Mouse (Mus musculus) frontal cortex, adult (tissue): ENCODE results near the gene Prkcg.
"Not testable (repeated sequence)": the region's sequence is repeated elsewhere in the genome, so short reads cannot be mapped to it uniquely, and the experiment has no call there.

ENCODE experiments used
- ATAC-seq: cut with Nextera tagmentation; 2 replicates; pipeline ENCODE4 v1.9.2; 2017; ENCODE audit warnings: mild to moderate bottlenecking, moderate library complexity, mixed read lengths; ENCODE audit not compliant: low TSS enrichment

Gene Prkcg

GRCm38 (mm10) chr7:3290257-3291033, 1.5 kb downstream of the Prkcg start:
- ATAC-seq: peak; percentile 81

- no peak for ATAC-seq
These were observed 2.2 kb downstream of the Prkcg start for GRCm38 (mm10) chr7:3291197-3291596.

GRCm38 (mm10) chr7:3291764-3292163, 2.8 kb downstream of the Prkcg start:
- no peak for ATAC-seq

GRCm38 (mm10) chr7:3292271-3292670, 3.3 kb downstream of the Prkcg start:
- not testable (repeated sequence) for ATAC-seq

GRCm38 (mm10) chr7:3292791-3293190, 3.8 kb downstream of the Prkcg start:
- no peak for ATAC-seq

- no peak for ATAC-seq
These were observed 5.8 kb downstream of the Prkcg start for GRCm38 (mm10) chr7:3294794-3295193.

- ATAC-seq: no peak
These were observed 6.5 kb downstream of the Prkcg start for GRCm38 (mm10) chr7:3295321-3296110.

GRCm38 (mm10) chr7:3296711-3297110, 7.7 kb downstream of the Prkcg start:
- ATAC-seq: no peak

- no peak for ATAC-seq
These were observed 11.1 kb downstream of the Prkcg start for GRCm38 (mm10) chr7:3299941-3300617.

- ATAC-seq: no peak
These were observed 12.1 kb downstream of the Prkcg start for GRCm38 (mm10) chr7:3300891-3301627.

- ATAC-seq: peak; percentile 19; the same call in 1 of the 2 replicates
These were observed 12.9 kb downstream of the Prkcg start for GRCm38 (mm10) chr7:3301628-3302555.

- 0 out of 2 replicates have a peak, but pooled peaks have one; percentile 16 for ATAC-seq
These were observed 13.7 kb downstream of the Prkcg start for GRCm38 (mm10) chr7:3302556-3303275.

GRCm38 (mm10) chr7:3303276-3303781, 14.3 kb downstream of the Prkcg start:
- 0 out of 2 replicates have a peak, but pooled peaks have one; percentile 25 for ATAC-seq

GRCm38 (mm10) chr7:3303789-3304188, 14.8 kb downstream of the Prkcg start:
- ATAC-seq: no peak

GRCm38 (mm10) chr7:3304298-3304697, 15.3 kb downstream of the Prkcg start:
- ATAC-seq: no peak

- ATAC-seq: no peak
These were observed 17.4 kb downstream of the Prkcg start for GRCm38 (mm10) chr7:3306400-3306799.

- no peak for ATAC-seq
These were observed 19.7 kb downstream of the Prkcg start for GRCm38 (mm10) chr7:3308646-3309045.

GRCm38 (mm10) chr7:3310233-3310632, 21.3 kb downstream of the Prkcg start:
- ATAC-seq: no peak

- ATAC-seq: no peak
These were observed 24.6 kb downstream of the Prkcg start for GRCm38 (mm10) chr7:3313571-3313970.

- no peak for ATAC-seq
These were observed 25.1 kb downstream of the Prkcg start for GRCm38 (mm10) chr7:3314121-3314520.
